Mouse (Mus musculus): ENCODE measurements at regions not wholly inside any gene's neighbourhood (a gene's known extent, or its start where the extent isn't known, plus 50 kb on each side); places are given as distances from the start of the nearest gene placed in this dataset.

- peak; percentile 82 for DNase-seq (ENCODE audit: low read depth)
Observed at GRCm38 (mm10) chr17:9774740-9775629, 105.5 kb upstream of the Pabpc6 start.

GRCm38 (mm10) chr17:9773744-9774143 is 104.2 kb upstream of the Pabpc6 start:
- no peak for DNase-seq (ENCODE audit: low read depth)

More at GRCm38 (mm10) chr17:9774740-9775629, 105.5 kb upstream of the Pabpc6 start:
- TF ChIP-seq CTCF (IDR thresholded peaks at IDR 0.05; ENCODE audit: borderline replicate concordance, extremely low read depth, insufficient read depth, insufficient read length) (no peak), POLR2A (IDR thresholded peaks at IDR 0.05; ENCODE audit: borderline replicate concordance, extremely low read depth, insufficient read depth, insufficient read length, poor library complexity, severe bottlenecking) (no peak)

GRCm38 (mm10) chr17:9768275-9768674 is 98.8 kb upstream of the Pabpc6 start:
- no peak for TF ChIP-seq POLR2A (IDR thresholded peaks at IDR 0.05; ENCODE audit: borderline replicate concordance, extremely low read depth, insufficient read depth, insufficient read length, poor library complexity, severe bottlenecking)
- no peak for TF ChIP-seq CTCF (IDR thresholded peaks at IDR 0.05; ENCODE audit: borderline replicate concordance, extremely low read depth, insufficient read depth, insufficient read length)
- no peak for DNase-seq (ENCODE audit: low read depth)

More at GRCm38 (mm10) chr17:9773744-9774143, 104.2 kb upstream of the Pabpc6 start:
- TF ChIP-seq CTCF (IDR thresholded peaks at IDR 0.05; ENCODE audit: borderline replicate concordance, extremely low read depth, insufficient read depth, insufficient read length) (no peak), POLR2A (IDR thresholded peaks at IDR 0.05; ENCODE audit: borderline replicate concordance, extremely low read depth, insufficient read depth, insufficient read length, poor library complexity, severe bottlenecking) (no peak)

GRCm38 (mm10) chr17:9765680-9766250 is 96.2 kb upstream of the Pabpc6 start:
- TF ChIP-seq CTCF (IDR thresholded peaks at IDR 0.05; ENCODE audit: borderline replicate concordance, extremely low read depth, insufficient read depth, insufficient read length) (no peak), POLR2A (IDR thresholded peaks at IDR 0.05; ENCODE audit: borderline replicate concordance, extremely low read depth, insufficient read depth, insufficient read length, poor library complexity, severe bottlenecking) (no peak)
- DNase-seq (ENCODE audit: low read depth), result peak; percentile 40

- peak; percentile 97 for DNase-seq (ENCODE audit: low read depth)
- TF ChIP-seq POLR2A (IDR thresholded peaks at IDR 0.05; ENCODE audit: borderline replicate concordance, extremely low read depth, insufficient read depth, insufficient read length, poor library complexity, severe bottlenecking) (no peak), CTCF (IDR thresholded peaks at IDR 0.05; ENCODE audit: borderline replicate concordance, extremely low read depth, insufficient read depth, insufficient read length) (no peak)
Observed at GRCm38 (mm10) chr17:9764701-9765359, 95.3 kb upstream of the Pabpc6 start.

GRCm38 (mm10) chr17:9764041-9764606 is 94.6 kb upstream of the Pabpc6 start:
- no peak for TF ChIP-seq POLR2A (IDR thresholded peaks at IDR 0.05; ENCODE audit: borderline replicate concordance, extremely low read depth, insufficient read depth, insufficient read length, poor library complexity, severe bottlenecking)
- DNase-seq (ENCODE audit: low read depth), result peak; percentile 69

- TF ChIP-seq POLR2A (IDR thresholded peaks at IDR 0.05; ENCODE audit: borderline replicate concordance, extremely low read depth, insufficient read depth, insufficient read length, poor library complexity, severe bottlenecking) (no peak), CTCF (IDR thresholded peaks at IDR 0.05; ENCODE audit: borderline replicate concordance, extremely low read depth, insufficient read depth, insufficient read length) (no peak)
- peak; percentile 84 for DNase-seq (ENCODE audit: low read depth)
Observed at GRCm38 (mm10) chr17:9763110-9763509, 93.6 kb upstream of the Pabpc6 start.

GRCm38 (mm10) chr17:9762436-9762835 is 92.9 kb upstream of the Pabpc6 start:
- TF ChIP-seq POLR2A (IDR thresholded peaks at IDR 0.05; ENCODE audit: borderline replicate concordance, extremely low read depth, insufficient read depth, insufficient read length, poor library complexity, severe bottlenecking) (no peak), CTCF (IDR thresholded peaks at IDR 0.05; ENCODE audit: borderline replicate concordance, extremely low read depth, insufficient read depth, insufficient read length) (no peak)
- DNase-seq (ENCODE audit: low read depth), result peak; percentile 56

GRCm38 (mm10) chr17:9760706-9761059 is 91.2 kb upstream of the Pabpc6 start:
- no peak for DNase-seq (ENCODE audit: low read depth)
- no peak for TF ChIP-seq CTCF (IDR thresholded peaks at IDR 0.05; ENCODE audit: borderline replicate concordance, extremely low read depth, insufficient read depth, insufficient read length)
- no peak for TF ChIP-seq POLR2A (IDR thresholded peaks at IDR 0.05; ENCODE audit: borderline replicate concordance, extremely low read depth, insufficient read depth, insufficient read length, poor library complexity, severe bottlenecking)

- no peak for TF ChIP-seq POLR2A (IDR thresholded peaks at IDR 0.05; ENCODE audit: borderline replicate concordance, extremely low read depth, insufficient read depth, insufficient read length, poor library complexity, severe bottlenecking)
- TF ChIP-seq CTCF (IDR thresholded peaks at IDR 0.05; ENCODE audit: borderline replicate concordance, extremely low read depth, insufficient read depth, insufficient read length), result no peak
- peak; percentile 55 for DNase-seq (ENCODE audit: low read depth)
Observed at GRCm38 (mm10) chr17:9760026-9760705, 90.6 kb upstream of the Pabpc6 start.
